Mouse (Mus musculus) liver, embryonic 14.5 days (tissue): ENCODE data around the gene Tubb3.

Experiments
- CTCF ChIP-seq: IDR thresholded peaks from 2 replicates; pipeline ENCODE4 v1.5.1; 2016; ENCODE audit warnings: antibody characterized with exemption, low read depth, control low read depth
- EP300 ChIP-seq: IDR thresholded peaks from 2 replicates; pipeline ENCODE4 v1.6.1; 2016; ENCODE audit warnings: antibody characterized with exemption, low read depth

DNA sequence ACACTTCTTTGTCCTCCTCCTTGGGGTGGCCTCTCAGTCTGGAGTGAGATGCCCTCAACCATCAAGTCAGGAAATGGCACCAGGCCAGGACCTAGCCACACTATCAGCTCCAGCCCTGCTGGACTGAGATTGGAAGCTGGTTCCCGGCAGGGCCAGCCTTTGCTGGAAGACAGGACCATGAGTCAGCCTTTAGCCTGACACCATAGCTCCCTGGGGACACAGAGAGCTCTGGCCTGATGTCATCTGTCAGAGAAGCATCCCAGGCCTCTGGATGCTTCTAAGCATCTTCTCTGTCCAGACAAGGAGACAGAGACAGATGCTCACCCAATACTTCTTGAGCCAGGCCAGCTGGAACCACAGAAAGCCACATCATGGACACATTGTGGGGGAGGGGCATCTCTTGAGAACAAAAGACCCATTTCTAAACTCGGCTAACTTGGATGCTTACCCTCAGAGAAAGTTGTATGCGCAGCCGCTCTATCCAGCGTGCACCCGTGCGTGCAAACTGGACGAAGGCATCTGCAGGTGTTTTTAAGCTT, 1.1 kb upstream of the Tubb3 start:
- TF ChIP-seq CTCF (no peak), EP300 (no peak)
